Mouse (Mus musculus): Measurements from ENCODE around the gene Wdr86.
"Not testable (repeated sequence)": the region's sequence is repeated elsewhere in the genome, so short reads cannot be mapped to it uniquely, and the experiment has no call there.

Gene Wdr86

DNA sequence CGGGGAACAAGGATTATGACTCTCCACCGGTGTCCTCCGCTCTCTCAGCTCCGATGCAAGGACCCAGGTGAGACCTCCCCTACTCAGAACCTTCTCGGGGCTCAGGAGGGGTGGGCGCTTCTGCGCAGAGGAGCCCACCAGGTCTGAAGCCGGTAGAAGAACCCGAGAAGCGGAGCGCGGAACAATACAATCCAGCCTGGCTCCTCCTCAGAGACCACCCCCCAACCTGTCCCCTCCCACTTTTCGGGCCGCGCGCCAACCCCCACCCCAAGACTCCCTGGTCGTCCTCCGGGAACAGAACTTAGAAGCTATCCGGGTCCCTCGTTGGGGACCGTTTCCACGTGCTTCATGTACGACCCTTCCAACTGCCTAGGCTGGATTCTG, at the start of gene Wdr86:
Wdr86 (minus strand) TSS at position 240 of the 384 bp plus-strand sequence.
- peak; percentile 64 for DNase-seq (ENCODE audit: low read depth, low spot score)

DNA sequence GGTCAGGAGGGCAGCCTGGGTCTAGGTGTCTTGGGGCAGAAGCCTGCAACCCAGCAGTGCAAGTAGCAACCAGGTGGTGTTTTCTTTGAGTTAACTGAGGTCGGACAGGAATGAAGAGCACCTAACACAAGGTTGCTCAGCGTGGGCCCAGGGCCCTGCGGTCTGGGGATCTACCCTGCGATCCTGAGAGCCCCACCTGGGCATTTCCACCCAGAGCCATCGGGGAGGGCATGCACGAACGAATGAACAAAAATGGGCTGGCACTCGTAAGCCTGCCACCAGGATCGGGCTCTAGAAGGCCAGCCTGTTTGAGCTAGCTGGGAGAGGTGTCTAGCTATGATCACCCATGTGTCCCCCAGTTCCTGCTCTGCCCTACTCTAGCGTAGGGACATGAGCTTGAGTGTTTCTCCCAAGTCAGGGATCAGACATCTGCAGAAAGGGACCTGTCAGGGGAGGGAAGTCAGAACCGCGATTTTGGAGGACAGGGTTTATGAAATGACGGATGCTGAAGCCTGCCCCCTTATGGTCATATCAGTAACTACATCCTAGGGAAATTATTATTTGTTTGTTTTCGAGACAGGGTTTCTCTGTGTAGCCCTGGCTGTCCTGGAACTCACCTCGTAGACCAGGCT, 49.5 kb upstream of the Wdr86 start:
- DNase-seq (ENCODE audit: low read depth, low spot score), result peak; percentile 54

DNA sequence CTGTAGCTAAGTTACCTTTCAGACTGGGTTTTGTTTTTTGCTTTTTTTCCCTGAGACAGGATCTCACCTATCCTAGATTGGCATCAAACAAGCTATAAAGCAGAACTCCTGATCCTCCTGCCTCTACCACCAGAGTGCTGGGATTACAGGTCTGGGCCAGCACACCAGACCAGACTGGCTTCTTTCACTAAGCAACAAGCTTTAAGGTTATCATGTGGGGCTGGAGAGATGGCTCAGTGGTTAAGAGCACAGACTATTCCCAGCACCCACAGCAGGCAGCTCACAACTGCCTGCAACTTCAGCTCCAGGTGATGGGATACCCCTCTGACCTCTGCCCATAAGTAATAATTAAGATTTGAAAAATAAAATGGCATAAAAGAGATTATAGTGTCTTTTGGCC, 48.8 kb upstream of the Wdr86 start:
- DNase-seq (ENCODE audit: low read depth, low spot score), result no peak

DNA sequence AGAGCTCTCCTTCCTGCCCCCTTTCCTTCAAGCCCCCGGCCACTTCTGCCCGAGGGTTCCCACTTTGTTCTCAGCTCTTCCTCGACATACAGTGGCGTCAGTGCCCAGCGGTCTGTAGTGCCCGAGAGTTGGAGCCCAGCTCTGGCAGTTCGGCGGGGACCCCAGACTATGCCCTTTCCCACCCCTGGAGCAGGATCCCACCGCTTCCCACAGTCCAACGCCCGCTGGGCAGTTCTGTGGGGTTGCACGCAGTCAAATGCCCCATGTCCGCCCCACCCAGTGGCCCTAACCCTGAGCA, 48.3 kb upstream of the Wdr86 start:
- no peak for DNase-seq (ENCODE audit: low read depth, low spot score)

DNA sequence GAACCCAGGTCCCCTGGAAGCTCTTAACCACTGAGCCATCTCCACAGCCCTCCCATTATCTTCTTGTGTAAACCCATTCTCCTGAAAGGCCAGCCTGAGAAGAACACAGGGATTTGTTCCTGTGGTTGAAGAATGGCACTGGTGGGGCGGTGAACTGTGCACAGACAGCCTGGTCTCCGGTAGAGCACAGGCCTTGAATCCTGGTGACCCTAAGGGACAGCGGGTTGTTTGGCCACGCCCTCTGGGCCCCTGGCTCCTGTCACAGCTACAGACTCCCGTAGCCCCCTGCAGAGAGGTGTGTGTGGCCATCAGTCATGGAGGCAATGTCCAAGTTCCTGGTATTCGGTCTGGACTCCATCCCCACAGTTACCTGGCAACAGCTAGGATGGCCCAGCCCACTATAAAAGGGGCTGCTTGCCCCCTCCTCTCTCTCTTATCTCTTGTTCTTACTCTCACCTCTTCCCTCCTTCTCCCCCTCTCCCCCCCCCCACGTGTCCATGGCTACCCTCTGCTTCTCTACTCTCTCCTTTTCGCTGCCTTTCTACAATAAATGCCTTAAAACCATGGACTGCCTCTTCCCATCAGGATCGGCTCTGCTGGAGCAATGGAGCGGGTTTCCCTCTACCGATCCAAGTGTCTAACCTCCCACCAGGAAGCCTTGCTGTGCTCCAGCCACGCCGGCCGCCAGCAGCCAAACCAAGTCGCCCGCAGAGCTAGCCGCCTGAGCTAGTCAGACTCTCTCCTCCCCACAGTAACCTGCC, 47.7 kb upstream of the Wdr86 start:
- DNase-seq (ENCODE audit: low read depth, low spot score), result no peak

DNA sequence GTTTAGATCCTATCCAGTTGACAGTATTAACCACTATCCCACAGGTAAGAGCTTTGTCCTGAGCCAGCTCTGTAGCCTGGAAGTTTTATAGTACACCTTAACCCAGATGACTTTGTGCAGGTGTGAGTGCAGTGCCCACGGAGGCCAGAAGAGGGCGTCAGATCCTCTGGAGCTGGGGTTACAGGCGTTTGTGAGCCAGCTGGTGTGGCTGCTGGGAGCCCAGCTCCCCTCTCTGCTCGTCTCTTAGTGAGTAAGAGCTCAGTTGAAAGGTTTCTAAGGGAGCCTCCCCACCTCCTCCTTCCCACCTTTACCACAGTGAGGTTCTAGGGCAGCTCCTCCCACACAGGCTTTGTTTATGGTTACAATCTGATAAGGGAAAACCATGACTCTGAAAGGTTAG, 46.2 kb upstream of the Wdr86 start:
- DNase-seq (ENCODE audit: low read depth, low spot score), result no peak

DNA sequence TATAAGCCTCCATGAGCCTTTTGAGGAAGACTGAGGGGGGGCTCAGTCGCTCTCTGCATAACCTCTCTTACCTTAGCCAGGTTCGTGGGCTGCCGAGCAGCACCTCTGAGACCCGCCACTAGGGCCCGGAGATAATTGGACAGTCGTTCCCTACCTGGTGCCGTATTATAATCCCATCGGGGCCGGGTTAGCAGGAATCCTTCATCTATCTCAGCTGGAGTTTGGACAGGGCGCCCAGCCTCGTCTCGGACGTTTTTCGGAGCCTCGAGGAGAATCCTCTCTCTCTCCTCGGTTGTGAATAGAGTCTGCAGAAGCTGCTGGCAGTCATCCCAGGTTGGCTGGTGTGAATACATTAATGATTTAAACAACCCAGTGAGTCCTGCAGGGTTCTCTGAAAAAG, 44.0 kb upstream of the Wdr86 start:
- not testable (repeated sequence) for DNase-seq (ENCODE audit: low read depth, low spot score)

DNA sequence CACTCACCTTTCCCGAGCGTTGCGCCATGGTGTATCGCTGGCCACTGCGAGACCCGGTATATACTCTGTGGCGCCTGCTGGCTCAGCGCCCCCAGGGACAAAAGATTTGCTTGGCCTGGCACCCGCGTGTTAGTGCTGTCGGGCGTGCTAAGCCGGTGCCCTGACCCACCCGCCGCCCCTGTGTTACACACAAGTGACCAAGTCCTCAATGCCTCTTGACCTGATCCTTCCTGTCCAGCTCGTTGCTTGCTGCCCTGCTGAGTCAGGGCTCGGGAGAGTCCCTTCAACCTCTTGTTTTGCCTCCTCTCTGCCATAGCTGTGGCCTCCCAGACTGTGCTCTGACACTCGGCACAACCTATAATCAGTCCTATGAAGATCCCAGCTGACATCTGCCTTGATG, 27.3 kb upstream of the Wdr86 start, which contains the start of gene Crygn:
Crygn (minus strand) TSS at position 193 of the 400 bp plus-strand sequence.
- DNase-seq (ENCODE audit: low read depth, low spot score), result no peak

DNA sequence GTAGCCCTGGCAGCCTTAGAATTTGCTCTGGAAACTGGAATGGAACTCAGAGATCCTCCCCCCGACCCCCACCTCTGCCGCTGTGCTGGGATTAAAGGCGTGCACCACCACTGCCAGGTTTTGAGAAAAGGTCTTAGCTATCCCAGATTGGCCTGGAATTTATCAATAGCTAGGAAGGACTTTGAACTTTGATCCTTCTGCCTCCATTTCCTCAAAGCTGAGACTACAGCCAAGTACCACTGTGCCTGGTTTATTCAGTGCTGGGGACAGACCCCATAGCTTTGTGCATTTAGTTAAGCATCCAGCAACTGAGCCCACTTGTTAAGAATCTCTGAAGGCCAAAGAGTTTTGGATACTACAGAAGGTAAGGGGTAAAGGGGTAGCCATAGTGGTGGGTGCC, 26.4 kb upstream of the Wdr86 start:
- DNase-seq (ENCODE audit: low read depth, low spot score), result no peak

DNA sequence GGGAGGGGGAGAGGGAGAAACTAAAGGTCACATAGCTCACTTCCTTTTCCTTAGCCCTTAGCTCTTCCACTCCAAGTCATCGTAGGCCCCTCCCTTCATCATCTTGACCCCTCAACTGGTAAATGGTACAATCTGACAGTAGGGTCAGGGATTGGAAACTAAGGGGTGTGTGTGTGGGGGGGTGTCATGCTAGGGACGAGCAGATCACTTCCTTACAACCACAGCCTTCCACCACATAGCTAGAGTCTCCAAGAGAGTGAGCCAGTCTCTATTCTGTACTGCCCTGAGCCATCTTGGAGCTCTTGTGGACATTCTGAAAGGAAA, 21.6 kb upstream of the Wdr86 start:
- DNase-seq (ENCODE audit: low read depth, low spot score), result no peak

DNA sequence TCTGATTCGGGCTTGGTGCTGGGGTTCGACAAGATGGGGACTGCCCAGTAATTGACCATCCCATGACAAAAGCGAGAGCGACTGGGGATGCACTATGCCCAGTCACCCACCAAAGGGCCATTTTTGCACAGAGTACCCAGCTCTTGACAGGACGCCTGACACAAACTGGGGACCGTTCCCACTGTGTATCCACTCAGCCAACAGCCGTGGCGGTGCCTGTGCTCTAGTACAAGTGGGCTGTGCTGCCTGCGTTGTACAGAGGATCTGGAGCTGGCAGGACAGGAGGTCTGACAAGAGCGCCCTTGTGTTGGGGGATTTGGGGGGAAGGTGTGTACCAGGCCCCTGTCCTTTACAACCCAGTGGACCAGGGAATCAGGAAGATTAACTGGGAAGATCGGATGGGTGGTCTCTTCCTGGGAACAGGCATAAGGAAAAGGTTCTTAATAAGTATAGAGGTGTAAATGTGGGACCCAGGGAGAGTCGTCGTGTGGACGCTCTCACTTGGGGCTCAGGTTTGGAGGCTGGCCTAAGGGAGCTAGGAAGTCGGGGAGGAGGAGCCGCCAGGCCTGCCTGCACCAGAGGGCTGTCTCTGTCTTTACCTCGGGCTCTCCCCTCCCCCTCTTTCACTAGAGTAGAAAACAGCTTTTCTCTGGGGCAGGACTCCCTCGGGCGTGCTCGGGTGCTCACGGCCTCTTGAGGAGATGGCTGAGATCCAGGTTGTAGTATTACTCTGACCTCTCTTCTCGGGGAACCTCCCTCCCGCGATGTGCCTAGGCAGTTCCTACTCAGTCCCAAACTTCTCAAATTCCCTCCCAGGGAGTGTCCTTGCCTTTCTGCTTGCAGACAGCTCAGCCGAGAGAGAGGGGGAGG, 21.0 kb upstream of the Wdr86 start:
- no peak for DNase-seq (ENCODE audit: low read depth, low spot score)

DNA sequence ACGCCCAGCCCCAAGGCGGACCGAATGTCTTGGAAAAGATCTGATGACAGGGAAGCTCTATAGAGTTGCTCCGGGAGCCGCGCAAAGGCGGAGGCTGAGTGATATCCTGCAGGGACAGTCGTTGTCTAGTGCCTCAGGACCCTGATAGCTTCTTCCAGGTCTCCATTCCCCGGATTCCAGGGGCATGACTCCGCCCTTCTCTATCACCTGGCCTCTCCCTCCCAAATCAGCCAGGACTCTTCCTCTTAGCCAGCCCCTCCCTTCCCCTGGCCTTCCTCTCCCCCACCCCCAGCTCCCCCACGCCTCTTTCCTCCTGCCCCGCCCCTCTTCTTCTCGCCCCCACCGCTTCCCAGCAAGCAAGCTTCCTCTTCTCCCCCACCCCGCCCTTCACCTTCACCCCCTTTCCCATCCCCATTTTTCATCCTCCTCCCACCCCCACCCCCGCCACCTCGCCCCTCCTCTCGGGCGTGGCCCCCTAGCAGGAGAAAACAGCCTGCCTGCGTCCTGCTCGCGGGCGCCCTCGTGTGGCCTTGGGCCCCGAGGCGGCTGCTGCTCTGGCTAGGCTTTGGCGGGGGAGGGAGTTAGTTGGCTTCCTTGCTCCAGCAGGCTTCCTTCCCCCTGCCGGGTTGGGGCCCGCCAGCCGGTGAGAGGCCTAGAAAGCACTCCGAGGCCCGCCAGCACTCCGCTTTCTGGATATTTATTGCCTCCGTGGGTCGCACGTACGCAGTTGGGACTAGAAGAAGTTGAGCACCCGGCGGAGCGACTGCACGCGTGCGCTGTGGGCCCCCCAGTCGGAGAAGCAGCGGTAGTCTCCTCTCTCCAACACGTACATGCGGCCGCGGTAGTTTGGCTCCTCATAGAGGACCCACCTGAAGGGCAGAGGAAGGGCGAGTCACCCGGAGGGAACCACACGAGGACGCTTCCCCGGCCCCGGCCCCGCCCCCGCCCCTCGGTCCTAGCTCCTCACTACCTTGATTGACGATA, 20.1 kb upstream of the Wdr86 start:
- DNase-seq (ENCODE audit: low read depth, low spot score), result peak; percentile 86

DNA sequence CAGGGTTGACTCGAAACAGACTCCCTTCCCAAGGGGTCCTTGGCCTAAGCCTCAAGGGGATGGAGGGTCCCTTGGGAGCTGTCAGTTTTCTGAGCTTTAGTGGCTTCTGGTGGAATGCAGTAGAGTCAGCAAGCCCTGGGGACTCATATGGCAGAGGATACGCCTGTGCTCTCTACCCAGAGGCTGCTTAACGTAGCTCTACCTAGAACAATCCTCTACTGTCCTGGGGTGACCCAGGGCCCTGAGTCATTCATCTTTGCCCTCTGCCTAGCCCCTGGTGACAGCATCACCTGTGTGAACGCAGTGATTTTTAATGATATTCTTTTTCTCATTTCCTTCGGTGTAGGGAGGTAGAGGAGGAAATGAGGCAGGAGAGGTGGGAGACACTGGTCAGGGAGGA, 19.2 kb upstream of the Wdr86 start:
- no peak for DNase-seq (ENCODE audit: low read depth, low spot score)

DNA sequence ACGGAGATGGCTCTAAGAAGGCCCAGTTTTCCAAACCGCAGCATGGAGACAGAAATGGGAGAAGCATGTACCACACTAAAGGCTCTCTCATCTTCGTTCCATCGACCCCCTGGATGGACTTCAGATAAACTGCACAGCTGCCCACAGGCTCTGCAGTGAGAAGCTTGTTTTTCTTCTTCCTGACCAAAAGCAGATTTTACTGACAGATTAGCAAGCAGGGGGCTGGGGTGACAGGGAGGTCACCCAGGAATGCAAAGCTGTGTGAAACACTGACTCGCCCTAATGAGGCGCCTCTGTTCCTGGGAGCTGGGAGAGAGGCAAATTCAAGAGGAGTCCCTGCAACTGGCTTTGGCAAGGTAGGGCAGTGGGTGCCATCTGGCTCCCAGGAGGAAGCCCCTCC, 17.0 kb upstream of the Wdr86 start:
- DNase-seq (ENCODE audit: low read depth, low spot score), result no peak

DNA sequence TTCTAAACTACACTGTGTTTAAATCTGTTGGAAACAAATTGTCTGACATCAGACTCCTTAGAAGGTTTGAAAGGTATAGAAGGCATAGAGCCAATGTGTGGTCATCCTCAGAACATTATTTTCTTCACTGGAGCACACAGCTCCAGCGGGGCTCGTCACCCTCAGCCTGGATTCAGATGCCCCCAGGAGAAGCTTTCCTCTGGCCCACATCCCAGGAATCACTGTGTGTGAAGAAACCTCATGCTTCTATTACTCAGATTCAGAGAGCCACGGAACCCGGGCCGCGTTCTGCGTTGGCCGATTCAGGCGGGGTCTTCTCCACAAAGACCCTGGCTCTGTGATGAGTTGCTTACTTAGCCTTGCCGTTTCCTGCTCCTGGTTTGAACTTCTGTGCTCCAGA, 13.4 kb upstream of the Wdr86 start:
- DNase-seq (ENCODE audit: low read depth, low spot score), result no peak

DNA sequence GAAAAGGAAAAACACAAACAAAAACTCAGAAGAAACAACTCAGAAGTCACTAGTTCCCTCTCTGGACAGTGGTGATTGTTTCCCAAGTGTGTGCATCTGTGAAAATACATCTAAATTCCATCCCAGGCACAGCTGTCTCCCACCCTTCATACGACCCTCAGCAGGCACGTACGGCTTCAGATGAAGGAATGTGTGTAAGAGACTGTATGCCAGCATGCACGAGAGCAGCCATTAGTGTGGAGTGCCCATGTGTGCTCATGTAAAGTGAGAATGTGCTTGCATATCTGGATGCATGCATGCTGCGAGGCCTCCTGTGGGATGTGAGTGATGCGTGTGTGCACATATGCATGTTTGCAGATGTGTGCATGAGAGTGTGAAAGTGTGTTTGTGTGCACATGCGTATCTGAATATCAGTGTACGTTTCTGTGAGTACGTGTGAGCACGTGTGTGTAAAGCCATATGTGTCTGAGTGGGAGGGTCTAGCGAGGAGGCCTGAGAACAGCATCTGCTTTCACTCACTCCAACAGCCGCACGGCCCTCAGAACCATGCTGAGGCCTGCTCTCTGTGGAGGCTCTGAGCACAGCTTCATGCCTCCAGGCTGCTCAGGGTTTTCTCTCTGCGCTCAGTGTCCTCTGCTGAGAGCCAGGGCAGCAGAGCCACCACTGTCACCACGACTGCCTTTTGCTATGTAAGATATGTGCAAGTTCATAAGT, 10.8 kb upstream of the Wdr86 start:
- no peak for DNase-seq (ENCODE audit: low read depth, low spot score)

DNA sequence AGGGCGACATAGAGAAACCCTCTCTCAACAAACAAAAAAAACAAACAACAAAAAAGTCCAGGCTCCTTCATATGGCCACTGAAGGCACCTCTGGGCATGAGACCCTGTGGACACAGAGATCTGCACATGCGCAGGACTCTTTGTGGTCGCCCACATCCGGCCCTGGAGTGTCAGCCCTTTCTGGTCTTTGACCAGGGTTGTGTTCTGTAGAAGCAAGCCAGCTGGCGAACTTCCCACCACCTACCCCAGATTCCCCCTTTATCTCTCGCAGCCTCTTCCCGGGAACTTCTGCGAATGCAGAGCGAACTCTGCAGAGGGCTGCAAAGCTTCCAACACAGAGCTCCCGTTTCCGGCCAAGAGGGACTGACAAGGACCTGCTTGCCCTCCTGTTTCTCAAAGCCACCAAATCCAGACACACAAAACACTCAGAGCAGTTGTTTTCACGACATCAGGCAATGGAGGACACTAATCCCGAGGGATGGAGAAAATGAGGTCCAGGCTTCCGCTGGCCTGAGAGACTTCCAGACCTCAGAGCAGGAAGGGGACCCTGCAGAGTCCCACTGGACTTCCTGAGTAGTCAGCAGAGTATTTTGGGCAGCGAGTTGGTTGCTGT, 8.7 kb upstream of the Wdr86 start:
- no peak for DNase-seq (ENCODE audit: low read depth, low spot score)

DNA sequence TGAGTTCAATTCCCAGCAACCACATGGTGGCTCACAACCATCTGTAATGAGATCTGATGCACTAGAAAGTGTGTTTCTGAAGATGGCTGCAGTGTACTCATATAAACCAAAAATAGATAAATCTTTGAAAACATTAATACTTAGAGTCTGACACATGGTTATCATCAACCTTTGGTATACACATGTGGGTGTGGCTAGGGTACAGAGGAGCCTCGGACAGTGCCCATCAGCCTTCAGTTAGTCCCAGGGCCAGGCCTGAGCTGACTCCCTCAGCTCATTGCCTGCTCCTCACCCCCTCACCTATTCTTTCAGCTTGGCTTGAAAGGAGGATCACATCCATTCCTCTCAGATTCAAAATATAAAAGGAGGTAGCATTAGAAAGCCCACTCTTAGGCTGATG, 8.0 kb upstream of the Wdr86 start:
- DNase-seq (ENCODE audit: low read depth, low spot score), result no peak

DNA sequence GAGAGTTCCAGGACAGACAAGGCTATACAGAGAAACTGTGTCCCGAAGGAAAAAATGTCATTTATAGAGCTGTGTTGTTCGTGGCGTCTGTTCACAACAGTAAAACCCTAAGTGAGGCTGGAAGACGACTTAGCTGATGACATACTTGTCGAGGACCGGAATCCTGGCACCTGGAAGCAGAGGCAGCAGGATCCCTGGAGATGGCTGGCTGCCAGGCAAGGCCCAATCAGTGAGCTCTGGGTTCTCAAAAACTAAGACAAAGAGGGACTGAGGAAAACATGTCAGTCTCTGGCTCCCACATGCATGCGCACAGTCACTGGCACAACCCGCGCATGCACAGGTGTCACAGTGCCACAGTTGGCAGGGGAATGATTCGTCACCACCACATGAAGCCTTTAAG, 7.1 kb upstream of the Wdr86 start:
- DNase-seq (ENCODE audit: low read depth, low spot score), result no peak

DNA sequence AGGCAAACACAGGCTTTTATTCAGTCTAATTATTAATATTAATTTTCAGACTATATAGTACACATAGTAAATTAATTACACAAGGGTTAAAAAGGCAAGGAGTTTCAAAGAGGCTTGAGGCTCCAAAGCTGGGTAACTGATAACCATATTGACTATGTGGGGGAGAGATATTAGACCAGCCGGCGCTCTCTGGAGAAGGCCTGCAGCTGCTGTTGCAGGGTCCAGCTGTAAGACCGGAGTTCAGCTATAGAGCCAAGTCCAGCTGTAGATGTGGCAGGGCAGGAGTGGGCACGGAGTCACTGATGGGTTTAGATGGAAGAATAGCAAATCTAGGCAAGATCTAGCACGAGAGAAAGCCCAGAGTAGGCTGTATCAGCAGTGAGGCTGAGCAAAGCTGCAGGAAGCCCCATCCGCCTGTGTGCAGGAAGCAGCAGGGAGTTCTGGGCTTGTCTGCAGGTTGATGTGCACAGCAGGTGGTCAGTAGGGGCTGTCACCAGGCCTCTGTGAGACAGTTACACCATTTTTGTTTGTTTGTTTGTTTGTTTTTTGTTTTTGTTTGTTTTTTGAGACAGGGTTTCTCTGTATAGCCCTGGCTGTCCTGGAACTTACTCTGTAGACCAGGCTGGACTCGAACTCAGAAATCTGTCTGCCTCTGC, 3.4 kb upstream of the Wdr86 start:
- no peak for DNase-seq (ENCODE audit: low read depth, low spot score)
